Mouse (Mus musculus) left cerebral cortex, postnatal 10 days (tissue): ENCODE results near the gene Cd2ap. TPM values are rescaled to one million over a fixed set of nuclear protein-coding genes. Genes with fewer than 3 reads are reported as not detected.
"Not testable (repeated sequence)": the region's sequence is repeated elsewhere in the genome, so short reads cannot be mapped to it uniquely, and the experiment has no call there.

ENCODE experiments used
- DNase-seq, 2 experiments: peaks; one replicate each; pipeline ENCODE4 v3.0.0; 2021 to 2022; ENCODE audit warnings: low spot score in 2 of 2, mixed read lengths in 1 of 2; ENCODE audit errors: extremely low spot score in 1 of 2
- intact Hi-C: fragments of 180-260 bp; cut with DNase I; formaldehyde crosslinking; loops from one replicate; pipeline ENCODE4 v1.15.1; 2025
- total RNA-seq, 2 experiments: library from RNA; stranded (reverse); gene quantifications; 2 replicates each; pipeline ENCODE4 v1.2.3; 2021

Cd2ap gene
- total RNA-seq: 10 to 100 TPM; 19.0 to 19.4 TPM

DNA sequence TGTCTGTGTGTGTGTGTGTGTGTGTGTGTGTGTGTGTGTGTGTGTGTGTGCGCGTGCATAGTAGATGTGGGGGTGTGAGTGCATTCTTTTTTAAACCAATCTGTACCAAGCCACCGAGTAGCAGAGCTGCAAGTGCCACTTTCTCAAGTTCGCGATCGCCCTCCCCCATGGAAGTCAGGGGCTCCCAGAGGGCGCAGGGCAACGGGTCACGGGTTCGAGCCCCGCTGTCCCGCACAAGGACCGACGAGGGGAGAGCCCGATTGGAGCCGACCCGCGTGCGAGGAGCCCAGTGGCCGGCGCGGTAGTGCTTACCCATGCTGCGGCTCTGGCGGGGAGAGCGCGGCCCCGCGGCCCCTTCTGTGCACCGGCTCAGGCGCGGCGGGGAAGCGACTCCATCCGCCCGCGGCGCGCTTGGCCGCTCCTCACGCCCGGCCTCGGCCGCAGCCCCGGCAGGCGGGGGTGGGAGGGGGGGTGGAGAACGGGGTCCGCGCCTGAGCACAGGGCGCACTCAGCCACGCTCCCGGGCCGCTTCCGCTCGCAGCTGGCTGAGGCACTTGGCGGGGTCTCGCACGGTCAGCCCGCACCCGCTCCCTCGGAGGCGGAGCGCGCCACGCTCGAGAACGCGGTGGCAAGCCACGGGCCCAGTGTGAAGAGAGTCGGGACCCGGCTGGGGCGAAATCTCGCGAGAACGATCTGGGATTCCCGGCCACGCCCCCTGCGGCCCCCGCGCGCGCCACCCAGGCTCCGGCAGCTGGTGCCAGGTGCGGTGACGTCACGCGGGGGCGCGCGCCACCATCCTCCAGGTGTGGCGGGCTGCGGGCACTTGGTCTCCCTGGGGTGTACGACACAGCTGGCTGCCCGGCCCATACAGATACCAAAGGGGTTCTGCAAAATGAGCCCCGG lies at the start of gene Cd2ap:
Cd2ap (minus strand) TSS at position 665 of the 903 bp plus-strand sequence.
- peak; percentile 92 to 98 for DNase-seq
- intact Hi-C loops: no loop called here

DNA sequence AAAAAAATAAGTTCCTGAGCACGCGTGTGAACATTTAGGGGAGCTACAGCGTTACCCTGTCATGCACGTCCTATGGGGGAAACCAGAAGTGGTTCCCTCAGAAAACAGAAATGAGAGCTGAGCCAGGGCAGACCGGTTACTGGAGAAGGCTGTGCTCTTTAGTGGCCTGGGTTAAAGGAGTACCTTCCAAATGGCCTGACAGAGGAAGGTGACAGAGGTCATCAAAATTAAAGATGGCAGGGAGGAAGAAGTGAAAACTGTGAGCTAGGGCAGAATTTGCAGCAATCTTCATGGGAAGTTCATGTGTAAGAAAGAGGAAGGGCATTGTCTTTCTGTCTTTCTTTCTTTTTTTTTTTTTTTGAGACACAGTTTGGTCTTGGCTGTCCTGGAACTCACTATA lies 48.3 kb upstream of the Cd2ap start:
- intact Hi-C loops: no loop called here
- no peak for DNase-seq

DNA sequence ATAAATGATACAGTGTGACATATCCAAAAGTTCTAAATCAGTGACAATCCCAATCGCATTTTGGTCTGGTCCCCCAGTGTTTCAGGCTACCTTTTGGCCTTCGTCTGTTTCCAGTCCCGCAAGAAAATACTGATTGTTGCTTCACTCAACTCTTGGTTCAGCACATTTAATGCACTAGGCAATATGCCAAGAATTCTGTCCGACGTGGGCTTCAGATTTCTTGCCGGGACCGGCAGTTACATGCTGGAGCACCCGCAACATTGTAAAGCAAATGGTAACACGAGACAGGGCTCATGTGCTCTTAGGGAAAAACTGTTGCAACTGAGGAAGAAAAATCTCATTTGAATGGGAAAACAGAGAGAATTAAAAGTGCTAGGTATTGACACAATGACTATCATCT lies 42.3 kb upstream of the Cd2ap start:
- intact Hi-C loops: no loop called here
- no peak for DNase-seq

DNA sequence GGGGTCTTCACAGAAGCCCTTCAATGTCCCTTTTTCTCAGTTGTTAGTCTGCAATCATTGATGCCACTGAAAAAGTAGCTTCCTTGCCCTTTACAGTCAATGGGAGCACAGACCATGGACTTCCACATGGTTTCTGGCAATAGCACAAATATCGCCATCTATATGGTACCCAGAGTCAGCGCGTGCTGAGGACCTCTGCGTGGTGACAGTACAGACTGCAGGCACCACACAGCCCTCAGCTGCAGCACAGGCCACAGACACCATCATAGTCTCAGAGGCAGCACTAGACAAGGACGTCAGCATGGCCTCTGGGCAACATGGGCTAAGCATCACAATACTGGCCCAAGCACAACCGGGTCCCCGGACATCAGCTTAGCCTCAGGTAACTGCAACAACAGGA lies 38.3 kb upstream of the Cd2ap start:
- intact Hi-C loops: no loop called here

DNA sequence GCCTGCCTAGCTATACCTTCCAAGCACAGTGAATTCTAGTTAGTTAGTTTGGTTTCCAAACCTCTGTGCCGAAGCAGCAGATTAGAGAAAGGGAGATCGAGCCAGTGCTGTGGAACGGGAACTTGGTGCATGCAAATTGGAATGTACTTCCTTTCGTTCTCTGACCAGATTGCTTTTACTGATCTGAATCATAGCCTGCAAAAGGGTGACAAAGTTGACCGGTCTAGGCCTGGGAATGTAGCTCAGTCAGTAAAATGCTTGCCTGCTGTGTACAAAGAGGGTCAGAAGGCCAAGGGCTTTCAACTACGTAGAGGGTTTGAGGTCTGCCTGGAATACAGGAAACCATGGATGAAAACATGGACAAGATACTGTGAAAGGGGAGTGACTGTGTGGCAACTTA lies 35.7 kb upstream of the Cd2ap start:
- intact Hi-C loops: no loop called here

More for the DNA sequence above, 38.3 kb upstream of the Cd2ap start:
- DNase-seq: no peak

DNA sequence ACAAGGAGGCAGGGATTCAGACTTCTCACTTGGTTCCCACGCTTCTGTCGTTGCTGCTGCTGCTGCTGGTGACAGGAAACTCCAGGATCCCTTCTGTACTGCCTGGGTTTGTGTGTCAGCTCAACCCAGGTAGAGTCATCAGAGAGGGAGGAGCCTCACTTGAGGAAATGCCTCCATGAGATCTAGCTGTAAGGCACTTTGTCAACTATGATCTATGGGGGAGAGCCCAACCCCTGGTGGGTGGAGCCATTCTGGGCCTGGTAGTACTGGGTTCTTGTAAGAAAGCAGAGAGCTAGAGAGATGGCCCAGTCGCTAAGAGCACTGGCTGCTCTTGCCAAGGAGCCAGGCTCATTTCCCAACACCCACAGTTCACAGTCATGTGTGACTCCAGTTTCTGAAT lies 34.0 kb upstream of the Cd2ap start:
- DNase-seq: no peak
- intact Hi-C loops: no loop called here

More for the DNA sequence above, 35.7 kb upstream of the Cd2ap start:
- DNase-seq: no peak

DNA sequence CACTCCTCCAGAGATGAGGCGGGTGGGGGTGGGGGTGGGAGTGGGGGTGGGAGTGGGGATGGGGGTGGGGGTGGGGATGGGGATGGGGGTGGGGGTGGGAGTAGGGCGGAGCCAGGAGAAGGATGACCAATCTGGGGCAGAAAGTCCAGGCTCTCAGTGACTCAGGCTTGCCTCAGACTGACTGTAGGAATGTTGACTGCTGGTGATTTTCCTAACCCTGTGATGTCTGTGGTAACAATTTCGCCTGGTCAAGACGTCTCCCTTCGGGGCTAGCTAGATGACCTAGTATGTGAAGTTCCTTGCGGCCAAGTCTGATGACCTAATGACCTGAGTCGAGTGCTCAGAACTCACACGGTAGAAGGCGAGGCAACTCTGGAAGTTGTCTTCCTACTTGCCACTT lies 32.9 kb upstream of the Cd2ap start:
- DNase-seq: no peak
- intact Hi-C loops: no loop called here

DNA sequence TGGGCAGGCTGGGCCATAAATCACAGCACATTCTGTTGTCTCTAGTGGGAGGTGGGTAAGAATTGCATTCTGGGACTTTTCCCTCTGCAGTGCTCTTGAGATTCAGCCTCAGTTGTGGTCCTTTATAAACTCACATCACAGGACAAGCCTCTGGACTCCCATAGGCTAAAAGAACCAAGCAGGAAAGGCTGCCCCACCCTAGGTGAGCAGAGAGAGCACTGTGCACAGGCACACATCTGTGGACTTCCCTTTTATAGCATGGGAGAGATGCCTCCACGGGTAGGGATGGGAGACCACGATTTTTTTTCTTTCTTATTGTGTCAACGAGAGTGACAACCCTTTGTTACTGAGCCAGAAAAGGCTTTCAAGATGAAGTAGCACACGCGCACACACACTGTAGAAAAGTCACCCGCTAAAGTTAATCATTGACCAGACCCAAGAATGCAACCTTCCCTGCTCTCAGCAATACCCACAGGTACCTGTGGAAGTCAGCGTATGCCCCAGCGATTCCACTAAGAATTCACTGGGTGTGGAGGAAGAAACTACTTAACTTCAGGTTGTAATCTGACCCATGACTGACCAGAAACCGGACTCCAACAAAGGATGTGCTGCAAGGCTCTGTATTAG lies 32.4 kb upstream of the Cd2ap start:
- no peak for DNase-seq
- intact Hi-C loops: no loop called here

DNA sequence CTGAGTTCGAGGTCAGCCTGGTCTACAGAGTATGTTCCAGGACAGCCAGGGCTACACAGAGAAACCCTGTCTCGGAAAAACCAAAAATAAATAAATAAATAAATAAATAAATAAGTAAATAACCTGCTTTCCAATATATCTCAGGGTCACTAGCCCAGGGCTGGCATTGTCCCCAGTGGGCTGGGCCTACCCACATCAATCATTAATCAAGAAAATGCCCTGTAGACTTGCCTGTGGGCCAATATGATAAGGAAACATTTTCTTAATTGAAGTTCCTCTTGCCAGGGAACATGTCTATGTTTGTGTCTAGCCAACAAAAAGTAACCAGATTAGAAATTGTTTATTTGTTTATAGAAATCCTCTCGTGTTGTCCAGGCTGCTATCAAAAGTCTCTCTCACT lies 31.7 kb upstream of the Cd2ap start:
- DNase-seq: no peak
- intact Hi-C loops: no loop called here

DNA sequence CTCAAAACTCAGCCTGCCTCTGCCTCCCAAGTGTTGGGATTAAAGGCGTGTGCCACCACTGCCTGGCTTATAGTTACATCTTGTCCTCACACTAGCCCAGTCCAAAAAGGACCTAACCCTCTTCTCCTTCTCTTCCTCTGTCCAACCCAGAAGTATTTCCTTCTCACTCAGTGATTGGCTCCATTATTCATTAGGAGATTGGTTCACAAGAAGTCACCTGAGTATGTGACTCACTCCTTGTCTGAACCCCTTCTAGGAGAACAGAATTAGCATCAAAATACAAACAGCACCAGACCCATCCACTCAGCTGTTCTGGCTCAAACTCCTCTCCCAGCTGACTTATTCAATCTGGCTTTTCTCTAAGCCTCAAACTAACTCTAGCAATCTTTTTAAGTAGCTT lies 30.0 kb upstream of the Cd2ap start:
- DNase-seq, intact Hi-C loops: not testable (repeated sequence)

DNA sequence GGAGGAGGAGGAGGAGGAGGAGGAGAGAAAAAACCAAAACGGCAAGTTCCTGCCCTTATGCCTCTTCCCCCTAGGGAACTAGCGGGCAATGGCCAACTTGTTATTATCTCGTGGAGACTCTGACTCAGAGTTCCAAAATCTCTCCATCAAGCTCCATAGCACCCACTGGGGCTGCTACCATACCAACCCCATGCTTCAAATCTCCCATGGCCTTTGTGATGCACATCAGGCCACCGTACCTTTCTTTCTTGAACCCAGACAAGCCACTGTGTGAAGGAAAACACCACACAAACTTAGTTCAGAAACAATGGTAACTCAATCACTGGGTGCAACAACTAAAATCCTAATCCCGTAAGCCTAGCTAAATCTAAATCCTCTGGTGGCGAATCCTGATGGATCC lies 29.5 kb upstream of the Cd2ap start:
- no peak for DNase-seq
- intact Hi-C loops: no loop called here

DNA sequence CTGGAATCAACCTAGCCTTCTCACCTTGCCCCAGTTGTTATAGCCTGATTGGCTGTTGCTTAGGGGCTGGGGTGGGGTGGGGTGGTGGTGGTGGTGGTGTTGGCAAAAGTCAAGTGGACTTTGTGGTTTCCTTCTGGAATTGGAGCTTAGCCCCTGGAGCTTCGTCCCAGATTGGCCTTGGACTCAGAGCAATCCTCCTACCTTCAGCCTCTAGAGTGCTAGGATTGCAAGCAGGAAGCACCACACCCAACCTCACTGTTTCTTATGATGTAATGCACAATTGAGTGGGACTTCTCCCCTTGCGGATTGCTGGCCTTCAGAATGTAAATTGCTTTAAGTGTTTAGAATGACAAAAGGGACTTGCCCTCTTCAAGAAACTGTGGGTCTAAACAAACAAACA lies 24.3 kb upstream of the Cd2ap start:
- DNase-seq: no peak
- intact Hi-C loops: no loop called here

DNA sequence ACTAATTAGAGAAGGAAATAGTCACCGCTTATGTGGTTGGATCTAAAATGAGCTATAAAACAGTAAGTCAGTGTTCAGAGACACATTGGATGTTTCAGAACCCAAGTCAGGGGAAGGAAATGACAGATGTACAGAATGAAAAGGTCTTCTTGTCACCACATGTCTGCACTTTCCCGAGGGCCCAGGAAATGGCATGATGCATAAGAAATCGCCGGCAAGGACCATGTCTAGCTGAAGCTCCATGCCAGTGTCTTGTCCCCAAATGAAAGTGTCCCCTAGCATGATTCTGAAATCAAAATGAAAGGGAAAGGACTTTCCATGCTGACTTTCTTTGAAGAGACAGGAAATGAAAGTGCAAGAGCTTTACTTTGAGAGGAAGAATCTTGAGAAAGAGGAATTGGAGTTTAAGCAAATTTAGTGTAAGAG lies 10.8 kb upstream of the Cd2ap start:
- DNase-seq: no peak
- intact Hi-C loops: no loop called here

DNA sequence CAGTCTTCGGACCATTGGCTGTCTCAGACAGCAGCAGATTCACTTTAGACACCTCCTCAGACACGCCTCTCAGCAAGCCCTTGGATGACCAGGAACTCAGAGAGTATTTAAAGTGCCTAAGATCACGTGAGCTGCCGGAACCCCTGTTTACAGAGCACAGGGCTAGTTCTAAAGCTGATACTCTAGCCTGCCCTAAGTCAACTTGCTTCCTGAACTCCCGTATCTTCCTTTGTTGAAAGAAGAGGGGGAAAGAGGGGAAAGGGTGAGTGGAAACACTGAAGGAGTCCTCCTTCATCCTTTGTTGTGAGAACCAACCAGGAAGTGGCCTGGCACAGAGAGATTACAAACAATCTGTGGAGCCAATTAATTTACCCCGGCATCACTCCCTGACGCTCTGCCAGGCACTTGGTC lies 8.6 kb upstream of the Cd2ap start:
- intact Hi-C loops: no loop called here

DNA sequence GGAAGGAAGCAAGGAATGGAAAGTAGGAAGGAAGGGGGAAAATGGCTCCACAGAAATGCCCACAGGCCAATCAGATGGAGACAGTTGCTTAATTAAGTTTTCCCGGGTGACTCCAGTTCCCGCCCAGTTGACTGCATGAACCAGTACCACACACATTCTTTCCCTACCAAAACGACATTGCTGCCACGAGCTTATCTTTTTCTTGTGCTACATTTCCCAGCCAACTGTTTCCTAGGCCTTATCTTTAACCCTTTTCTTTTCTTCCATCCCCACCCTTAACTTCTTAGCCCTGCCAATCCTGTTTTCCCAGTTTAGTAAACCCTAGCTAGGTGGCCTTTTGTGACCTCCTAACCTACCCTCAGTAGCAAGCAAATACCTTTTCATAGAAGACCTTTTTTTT lies 7.9 kb upstream of the Cd2ap start:
- no peak for DNase-seq
- intact Hi-C loops: no loop called here

More for the DNA sequence above, 8.6 kb upstream of the Cd2ap start:
- DNase-seq: no peak

DNA sequence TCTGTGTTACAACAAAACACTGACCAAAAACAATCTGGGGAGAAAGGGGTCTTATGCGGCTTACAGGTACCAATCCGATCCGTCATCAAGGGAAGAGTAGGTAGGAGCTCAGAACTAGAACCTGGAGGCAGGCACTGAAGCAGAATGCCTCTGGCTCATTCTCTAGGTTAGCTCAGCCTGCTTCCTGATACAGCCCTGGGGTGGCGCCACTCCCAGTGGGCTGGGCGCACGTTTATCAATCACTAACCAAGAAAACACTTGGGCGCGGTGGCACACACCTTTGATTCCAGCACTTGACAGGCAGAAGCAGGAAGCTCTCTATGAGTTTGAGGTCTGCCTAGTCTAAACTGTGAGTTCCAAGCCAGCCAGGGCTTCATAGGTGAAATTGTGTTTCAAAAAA lies 7.3 kb upstream of the Cd2ap start:
- intact Hi-C loops: no loop called here
- DNase-seq: no peak

DNA sequence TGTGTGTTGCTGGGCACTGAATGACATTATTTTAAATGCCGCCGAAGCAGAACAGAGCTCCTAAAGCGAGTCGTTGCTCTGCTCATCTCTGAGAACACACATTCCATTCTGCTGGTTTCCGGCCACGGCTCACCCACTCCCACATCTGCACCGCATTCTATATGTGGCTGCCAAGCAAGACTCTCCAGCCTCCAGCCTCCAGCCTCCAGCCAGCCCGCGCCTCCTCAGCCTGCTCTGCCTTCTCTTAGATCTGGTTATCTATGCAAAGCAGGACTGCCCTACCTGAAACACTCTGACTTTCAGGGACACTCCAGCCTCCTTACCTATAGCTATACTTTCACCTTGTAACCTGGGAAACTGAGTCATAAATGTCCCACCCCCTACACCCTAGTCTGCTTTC lies 6.8 kb upstream of the Cd2ap start:
- intact Hi-C loops: no loop called here
- DNase-seq: peak in 1 of 2 experiments; percentile 24

DNA sequence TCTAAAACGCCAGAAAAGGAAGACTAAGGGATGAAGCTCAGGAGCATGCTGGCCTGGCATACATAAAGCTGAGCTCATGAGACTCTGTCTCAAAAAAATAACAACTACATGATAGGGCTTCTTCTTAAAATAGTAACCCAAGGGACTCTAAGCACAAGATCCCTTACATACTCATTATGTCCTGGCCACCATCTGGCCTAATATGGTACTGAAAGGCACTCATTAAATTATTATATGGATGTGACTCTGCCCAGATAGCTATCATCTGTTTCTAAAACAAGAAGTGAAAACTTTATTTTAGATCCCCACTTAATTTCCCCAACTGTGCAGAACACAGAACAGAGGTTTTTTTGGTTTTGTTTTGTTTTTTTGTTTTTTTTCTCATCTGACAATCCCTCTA lies 6.4 kb upstream of the Cd2ap start:
- intact Hi-C loops: no loop called here
- no peak for DNase-seq

DNA sequence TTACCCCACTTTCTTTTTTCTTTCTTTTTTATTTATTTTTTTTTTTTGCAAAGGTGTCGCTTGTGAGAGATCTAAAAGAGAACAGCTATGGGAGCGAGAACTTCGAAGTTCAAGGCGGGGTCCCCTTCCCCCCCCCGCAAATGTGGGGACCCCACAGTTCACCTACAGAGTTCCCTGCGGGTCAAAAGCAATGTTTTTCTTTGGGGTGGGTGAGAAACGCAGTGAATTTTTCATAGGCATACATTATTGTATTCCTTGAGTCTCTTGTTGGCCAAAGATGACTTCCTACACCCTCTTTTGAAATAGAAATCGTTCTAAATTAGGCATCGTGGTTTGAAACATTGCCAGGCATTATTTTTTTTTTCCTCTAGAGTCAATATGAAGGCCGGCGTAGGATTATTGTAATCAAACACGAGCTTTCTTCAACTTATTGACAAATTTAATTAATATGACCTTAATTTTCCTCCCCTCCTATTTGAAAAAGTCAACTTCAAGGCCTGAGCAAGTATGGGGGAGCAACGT lies 500 bp upstream of the Cd2ap start:
- intact Hi-C loops: no loop called here
- DNase-seq: no peak

DNA sequence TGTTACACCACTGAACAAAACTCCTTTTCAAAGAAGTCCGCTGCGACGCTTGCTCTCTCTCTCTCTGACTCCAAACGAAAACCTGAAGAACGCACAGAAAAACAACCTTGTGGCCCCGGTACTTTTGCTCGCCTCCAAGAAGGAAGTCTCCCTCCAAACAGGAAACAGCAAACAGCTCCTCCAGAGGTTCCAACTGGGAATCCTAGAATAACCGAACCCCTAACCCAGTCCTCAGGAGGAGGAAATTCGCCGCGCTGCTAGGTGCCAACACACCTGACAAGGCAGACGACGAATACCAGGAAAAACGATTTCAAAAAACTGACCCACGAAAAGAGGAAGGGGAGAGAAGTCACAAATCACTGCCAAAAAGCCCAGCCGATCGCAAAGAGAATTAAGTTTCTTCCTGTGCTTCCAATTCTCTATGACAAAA lies 879 bp downstream of the Cd2ap start:
- peak; percentile 15 to 38 for DNase-seq
- intact Hi-C loops: no loop called here
